In the genomic region with DNA sequence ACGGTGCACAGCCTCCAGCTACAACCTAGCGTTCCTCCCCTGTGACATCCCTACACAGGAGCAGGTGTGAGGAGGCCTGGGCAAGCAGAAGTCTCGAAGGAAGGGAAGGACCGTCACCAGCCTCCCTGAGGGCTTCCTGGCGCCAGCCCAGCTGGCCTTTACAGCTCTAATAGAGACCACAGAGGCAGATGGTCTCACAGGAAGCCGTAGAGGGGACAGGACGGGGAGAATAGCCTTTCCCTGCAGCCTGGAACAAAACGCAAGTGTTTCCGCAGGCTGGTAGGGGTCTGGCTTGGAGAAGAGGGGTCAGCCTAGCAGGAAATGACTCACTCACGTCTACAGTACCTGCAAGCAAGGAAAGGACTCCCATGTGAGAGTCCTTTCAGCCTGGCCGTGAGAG, we compare ENCODE assay signal across 8 mouse cellular contexts. TPM values are rescaled to one million over a fixed set of nuclear protein-coding genes. Genes with fewer than 3 reads are reported as not detected.
DNase-seq lines count a peak whose midpoint lies in the region; ATAC-seq and TF ChIP-seq lines count a peak whose summit lies in the region.
"Had no signal": no experiment of that assay in that cellular context is flagged by ENCODE, and none has a peak within 500 bp of the region (broad histone marks: within the 10 kb centered on the region; RNA-seq: fewer than 3 reads in every experiment).

No protein-coding gene starts in this region.

- H3K27ac ChIP-seq in cerebellum, adult 2 months (ENCODE audit: insufficient read depth, low read length) = peak overlapping the region; percentile 63
- peak overlapping the region; percentile 84 for H3K27ac ChIP-seq in heart, embryonic 16.5 days (ENCODE audit: low read length)
- H3K27ac ChIP-seq: liver, embryonic 15.5 days had no signal

- H3K9me3 ChIP-seq in heart, embryonic 16.5 days (replicated peaks; ENCODE audit: control insufficient read depth, low read length) = no peaks in the 10 kb centered on the region
- H3K9me3 ChIP-seq: liver, embryonic 15.5 days had no signal

- peaks cover 44% of the 10 kb centered on the region for H3K4me1 ChIP-seq in cerebellum, adult 2 months (ENCODE audit: control insufficient read depth, insufficient read depth, low read length)
- peaks cover 5% of the 10 kb centered on the region; the same call in 1 of the 2 replicates for H3K4me1 ChIP-seq in heart, embryonic 16.5 days (ENCODE audit: control insufficient read depth, insufficient read depth, low read length)

- H3K27me3 ChIP-seq in cerebellum, adult 2 months (ENCODE audit: control insufficient read depth, insufficient read depth, low read length) = no peaks in the 10 kb centered on the region
- no peaks in the 10 kb centered on the region for H3K27me3 ChIP-seq in heart, embryonic 16.5 days (ENCODE audit: control insufficient read depth, insufficient read depth, low read length)
- H3K27me3 ChIP-seq: liver, embryonic 15.5 days had no signal

- DNase-seq in brain, embryonic 14.5 days (ENCODE audit: low read depth) = peak; percentile 51
- peak; percentile 61 to 69 for DNase-seq in cerebellum, adult 2 months
- DNase-seq in kidney, postnatal 4 days = peak; percentile 61 to 69
- no peak for DNase-seq in layer of hippocampus, adult 11-12 months (ENCODE audit: low spot score)
- no peak for DNase-seq in urinary bladder, postnatal 36 days (ENCODE audit: low spot score in 2 of 2)
- no peak for DNase-seq in liver

- WGBS in cerebellum, adult 2 months = 5% methylated on average over 11 of the region's 11 CpGs
- 63% methylated on average over 11 of the region's 11 CpGs for WGBS in heart, embryonic 16.5 days

- peak overlapping the region; percentile 43 for H3K4me2 ChIP-seq in heart, embryonic 16.5 days (ENCODE audit: low read depth, low read length)
- H3K4me2 ChIP-seq: liver, embryonic 15.5 days had no signal

- H3K4me3 ChIP-seq in cerebellum, adult 2 months (replicated peaks; ENCODE audit: insufficient read depth, low read depth, low read length) = no peak overlapping the region
- H3K4me3 ChIP-seq in heart, embryonic 16.5 days (ENCODE audit: low read length) = no peak overlapping the region; the same call in 1 of the 2 replicates
- H3K4me3 ChIP-seq: liver, embryonic 15.5 days had no signal

- H3K9ac ChIP-seq in heart, embryonic 16.5 days (ENCODE audit: low read length) = no peak overlapping the region
- H3K9ac ChIP-seq: liver, embryonic 15.5 days had no signal

- no peak for TF ChIP-seq POLR2A in brain, embryonic 14.5 days (IDR thresholded peaks at IDR 0.05; ENCODE audit: borderline replicate concordance, extremely low read depth, insufficient read depth, insufficient read length, poor library complexity, severe bottlenecking)
- no peak for TF ChIP-seq POLR2A in cerebellum, adult 2 months (IDR thresholded peaks at IDR 0.05; ENCODE audit: borderline replicate concordance, insufficient read depth, low read length)

- no peak for TF ChIP-seq CTCF in brain, embryonic 14.5 days (IDR thresholded peaks at IDR 0.05; ENCODE audit: borderline replicate concordance, extremely low read depth, insufficient read depth, insufficient read length)
- no peak for TF ChIP-seq CTCF in cerebellum, adult 2 months (IDR thresholded peaks at IDR 0.05; ENCODE audit: borderline replicate concordance, insufficient read depth, low read depth, low read length)

- ATAC-seq in heart, embryonic 16.5 days (replicated peaks; ENCODE audit: extremely low read depth, insufficient read depth, low FRiP score) = peak; percentile 12; the same call in 1 of the 2 replicates

- H3K36me3 ChIP-seq in heart, embryonic 16.5 days (ENCODE audit: control insufficient read depth, insufficient read depth) = no peaks in the 10 kb centered on the region
- H3K36me3 ChIP-seq: liver, embryonic 15.5 days had no signal

RNA-seq across cellular contexts. Expression of gene Misp, which starts 13.0 kb away (rescaled TPM):
- polyA plus RNA-seq in brain, embryonic 14.5 days (2012; rRNA removed) = 0.59 and 1.1 TPM in 2 replicates
- polyA plus RNA-seq in cerebellum, adult 2 months (2012; rRNA removed) = 0.29 and 0.41 TPM in 2 replicates
- polyA plus RNA-seq in heart, embryonic 16.5 days (2015; fragmentation: Nextera tagmentation; extraction: Ambion mirVana) = 1.8 and 1.9 TPM in 2 replicates

RNA-seq across cellular contexts. Expression of gene Palm, which starts 14.5 kb away (rescaled TPM):
- 157 and 219 TPM in 2 replicates for polyA plus RNA-seq in brain, embryonic 14.5 days (2012; rRNA removed)
- 140 and 143 TPM in 2 replicates for polyA plus RNA-seq in cerebellum, adult 2 months (2012; rRNA removed)
- 59.6 and 67.6 TPM in 2 replicates for polyA plus RNA-seq in heart, embryonic 16.5 days (2015; fragmentation: Nextera tagmentation; extraction: Ambion mirVana)

RNA-seq across cellular contexts. Expression of gene Prss57, which starts 17.1 kb away (rescaled TPM):
- 0.05 and 0.14 TPM in 2 replicates for polyA plus RNA-seq in brain, embryonic 14.5 days (2012; rRNA removed)
- polyA plus RNA-seq in cerebellum, adult 2 months (2012; rRNA removed) = 0.16 and 0.19 TPM in 2 replicates
- polyA plus RNA-seq in heart, embryonic 16.5 days (2015; fragmentation: Nextera tagmentation; extraction: Ambion mirVana) = 2.9 and 7.9 TPM in 2 replicates

RNA-seq across cellular contexts. Expression of gene Fstl3, which starts 30.8 kb away (rescaled TPM):
- polyA plus RNA-seq in brain, embryonic 14.5 days (2012; rRNA removed) = 1.7 and 2.2 TPM in 2 replicates
- polyA plus RNA-seq in cerebellum, adult 2 months (2012; rRNA removed) = 2.2 and 2.5 TPM in 2 replicates
- 22.6 and 26.7 TPM in 2 replicates for polyA plus RNA-seq in heart, embryonic 16.5 days (2015; fragmentation: Nextera tagmentation; extraction: Ambion mirVana)

RNA-seq across cellular contexts. Expression of gene Rnf126, which starts 41.1 kb away (rescaled TPM):
- polyA plus RNA-seq in brain, embryonic 14.5 days (2012; rRNA removed) = 157 and 182 TPM in 2 replicates
- polyA plus RNA-seq in cerebellum, adult 2 months (2012; rRNA removed) = 126 and 127 TPM in 2 replicates
- 56.0 and 57.4 TPM in 2 replicates for polyA plus RNA-seq in heart, embryonic 16.5 days (2015; fragmentation: Nextera tagmentation; extraction: Ambion mirVana)

Comparison
In these comparisons a context has a peak if more than half of its experiments do, and no peak if none do; other contexts are left out.
1. DNase-seq: peak in brain, embryonic 14.5 days (single experiment), cerebellum, adult 2 months (2 of 2) and kidney, postnatal 4 days (2 of 2); none in layer of hippocampus, adult 11-12 months (single experiment), urinary bladder, postnatal 36 days (0 of 2) and liver (single experiment).